Mouse (Mus musculus) lung, adult 2 months (tissue): ENCODE results near the gene E130114P18Rik.

Experiments used
- CTCF ChIP-seq: fragments of 200-500 bp; IDR thresholded peaks from 2 replicates; pipeline ENCODE4 v1.5.1; 2011; ENCODE audit warnings: mild to moderate bottlenecking, low read length, control low read depth; ENCODE audit not compliant: insufficient read depth
- POLR2A ChIP-seq: fragments of 200-500 bp; IDR thresholded peaks from 2 replicates; pipeline ENCODE4 v1.6.1; 2011; ENCODE audit warnings: low read depth, mild to moderate bottlenecking, control low read depth, low read length, borderline replicate concordance; ENCODE audit errors: extremely low read depth

DNA sequence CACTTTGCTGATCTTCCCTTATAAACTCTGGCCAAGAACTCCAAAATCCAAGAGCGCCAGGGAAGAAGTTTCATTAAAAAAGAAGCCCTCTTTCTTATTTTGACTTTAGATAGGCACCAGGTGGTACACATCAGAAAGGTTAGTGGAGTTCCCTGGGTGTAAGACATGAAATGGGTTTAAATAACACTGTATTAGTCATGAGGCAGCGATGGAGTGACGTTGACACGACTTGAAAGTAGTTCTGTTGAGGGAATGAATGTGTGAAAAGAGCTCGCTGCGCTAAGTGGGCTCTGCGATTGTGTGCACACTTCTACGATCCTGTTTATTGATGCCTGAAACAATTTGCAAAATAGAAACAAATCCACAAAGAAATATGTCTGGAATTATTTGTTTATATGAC is 171.4 kb downstream of the E130114P18Rik start:
- TF ChIP-seq POLR2A (no peak), CTCF (no peak)
